Mouse (Mus musculus) heart, postnatal 0 days (tissue): ENCODE results near the gene Rac2.

Experiments used
- CTCF ChIP-seq: IDR thresholded peaks from 2 replicates; pipeline ENCODE4 v1.5.1; 2016; ENCODE audit warnings: antibody characterized with exemption, control low read depth, low read depth
- EP300 ChIP-seq: IDR thresholded peaks from 2 replicates; pipeline ENCODE4 v1.6.1; 2016; ENCODE audit warnings: antibody characterized with exemption, low read depth

DNA sequence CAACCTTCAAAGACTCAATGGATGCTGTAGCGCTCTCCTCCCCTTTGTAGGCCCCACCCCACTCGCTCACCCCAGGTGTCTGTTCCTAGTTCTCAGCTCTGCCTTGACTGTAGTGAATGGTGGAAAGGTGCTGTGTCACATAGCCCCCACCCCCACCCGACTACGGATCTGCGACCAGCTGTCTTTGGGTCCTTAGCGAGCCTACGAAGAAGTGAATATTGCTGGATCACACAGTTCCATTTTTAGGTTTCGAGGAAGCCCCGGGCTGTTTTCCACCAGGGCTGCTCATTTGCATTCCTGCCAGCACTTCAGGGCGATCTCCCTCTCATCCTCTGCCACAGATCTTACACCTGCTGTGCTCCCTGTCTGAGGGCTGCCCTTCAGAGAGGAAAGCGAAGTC is 10.8 kb upstream of the Rac2 start:
- TF ChIP-seq CTCF = no peak
- no peak for TF ChIP-seq EP300
